Mouse (Mus musculus) testis, adult 2 months (tissue): ENCODE measurements around the gene Pcgf1. TPM values are rescaled to one million over a fixed set of nuclear protein-coding genes. Genes with fewer than 3 reads are reported as not detected.

Source experiments
- H3K27ac ChIP-seq: fragments of 200-500 bp; 2 replicates; pipeline ENCODE4 v1.5.1; 2012; ENCODE audit warnings: low read depth, low read length; ENCODE audit not compliant: control insufficient read depth, insufficient read depth
- H3K27me3 ChIP-seq: fragments of 200-500 bp; 2 replicates; pipeline ENCODE4 v1.6.1; 2012; ENCODE audit warnings: mild to moderate bottlenecking, low read length, moderate library complexity; ENCODE audit not compliant: control insufficient read depth, insufficient read depth
- H3K36me3 ChIP-seq: fragments of 200-500 bp; 2 replicates; pipeline ENCODE4 v1.6.1; 2012; ENCODE audit warnings: mild to moderate bottlenecking, low read length; ENCODE audit not compliant: control insufficient read depth, insufficient read depth
- H3K4me1 ChIP-seq: fragments of 200-500 bp; 2 replicates; pipeline ENCODE4 v1.6.1; 2012; ENCODE audit warnings: low read length; ENCODE audit not compliant: control insufficient read depth, insufficient read depth
- H3K4me3 ChIP-seq: fragments of 200-500 bp; 2 replicates; pipeline ENCODE4 v1.5.1; 2012; ENCODE audit warnings: low read depth, mild to moderate bottlenecking, low read length, moderate library complexity, mixed read lengths; ENCODE audit not compliant: control insufficient read depth
- CTCF ChIP-seq: fragments of 200-500 bp; IDR thresholded peaks from 2 replicates; pipeline ENCODE4 v1.5.1; 2012; ENCODE audit warnings: low read depth, mild to moderate bottlenecking, inconsistent platforms, low read length, moderate library complexity; ENCODE audit not compliant: control insufficient read depth, insufficient read depth, insufficient replicate concordance
- POLR2A ChIP-seq: fragments of 200-500 bp; IDR thresholded peaks from 2 replicates; pipeline ENCODE4 v1.6.1; 2012; ENCODE audit warnings: low read depth, mild to moderate bottlenecking, inconsistent platforms, low read length, moderate library complexity; ENCODE audit not compliant: control insufficient read depth
- polyA plus RNA-seq: library from polyadenylated mRNA; depleted of rRNA; stranded (reverse); fragments of >200 nt; gene quantifications from 2 replicates; pipeline ENCODE4 v1.2.3, GENCODE M21; 2012

The Pcgf1 gene
- polyA plus RNA-seq, 1 experiment, result 41.6 TPM

GRCm38 (mm10) chr6:83037188-83037587, 40.5 kb upstream of the Pcgf1 start:
- no peak overlapping the region for H3K4me3 ChIP-seq
- H3K27ac ChIP-seq, result no peak overlapping the region
- no peaks in the 10 kb centered on the region for H3K27me3 ChIP-seq

GRCm38 (mm10) chr6:83038496-83039012, 39.1 kb upstream of the Pcgf1 start:
- Histone ChIP-seq H3K4me3 (peak overlapping the region; percentile 74), H3K36me3 (no peaks in the 10 kb centered on the region), H3K4me1 (peaks cover 14% of the 10 kb centered on the region), H3K27me3 (no peaks in the 10 kb centered on the region), H3K27ac (no peak overlapping the region)
- TF ChIP-seq POLR2A (no peak), CTCF (no peak)

More at GRCm38 (mm10) chr6:83037188-83037587, 40.5 kb upstream of the Pcgf1 start:
- H3K4me1 ChIP-seq, result peaks cover 21% of the 10 kb centered on the region
- TF ChIP-seq POLR2A (no peak), CTCF (no peak)
- no peaks in the 10 kb centered on the region for H3K36me3 ChIP-seq

- H3K4me1 ChIP-seq, result peaks cover 12% of the 10 kb centered on the region
- TF ChIP-seq CTCF (no peak), POLR2A (no peak)
- H3K27me3 ChIP-seq, result no peaks in the 10 kb centered on the region
- no peak overlapping the region for H3K27ac ChIP-seq
- H3K4me3 ChIP-seq, result no peak overlapping the region
- no peaks in the 10 kb centered on the region for H3K36me3 ChIP-seq
These were observed 37.1 kb upstream of the Pcgf1 start for GRCm38 (mm10) chr6:83040601-83041000.

- no peaks in the 10 kb centered on the region for H3K36me3 ChIP-seq
- H3K27ac ChIP-seq, result peak overlapping the region; percentile 26; the same call in 1 of the 2 replicates
- H3K4me3 ChIP-seq, result no peak overlapping the region
- TF ChIP-seq POLR2A (no peak), CTCF (no peak)
- peaks cover 6% of the 10 kb centered on the region for H3K4me1 ChIP-seq
- H3K27me3 ChIP-seq, result no peaks in the 10 kb centered on the region
These were observed 34.1 kb upstream of the Pcgf1 start for GRCm38 (mm10) chr6:83043561-83043960.

DNA sequence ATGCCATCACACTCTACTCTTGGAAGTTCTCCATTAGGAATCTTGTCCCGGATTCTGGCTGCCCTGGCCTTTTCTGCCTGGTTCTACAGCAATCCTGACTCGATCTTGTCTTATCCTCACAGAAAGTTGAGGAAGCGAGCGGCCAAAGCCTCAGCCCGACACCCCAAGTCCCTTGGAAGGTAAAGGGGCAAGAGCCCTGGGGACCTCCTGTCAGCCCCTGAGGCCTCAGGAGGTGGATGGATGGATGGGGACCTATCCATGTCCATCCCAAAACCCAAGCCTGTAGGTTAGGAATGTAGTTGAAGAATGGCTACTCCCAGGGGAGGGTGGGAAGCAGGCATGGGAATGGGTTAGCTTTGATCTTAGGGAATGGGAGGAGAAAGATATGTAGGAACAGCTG, 33.7 kb upstream of the Pcgf1 start:
- peaks cover 3% of the 10 kb centered on the region for H3K4me1 ChIP-seq
- H3K27ac ChIP-seq, result no peak overlapping the region; the same call in 1 of the 2 replicates
- H3K27me3 ChIP-seq, result no peaks in the 10 kb centered on the region
- H3K4me3 ChIP-seq, result no peak overlapping the region
- H3K36me3 ChIP-seq, result no peaks in the 10 kb centered on the region
- TF ChIP-seq POLR2A, result no peak
- TF ChIP-seq CTCF, result no peak

DNA sequence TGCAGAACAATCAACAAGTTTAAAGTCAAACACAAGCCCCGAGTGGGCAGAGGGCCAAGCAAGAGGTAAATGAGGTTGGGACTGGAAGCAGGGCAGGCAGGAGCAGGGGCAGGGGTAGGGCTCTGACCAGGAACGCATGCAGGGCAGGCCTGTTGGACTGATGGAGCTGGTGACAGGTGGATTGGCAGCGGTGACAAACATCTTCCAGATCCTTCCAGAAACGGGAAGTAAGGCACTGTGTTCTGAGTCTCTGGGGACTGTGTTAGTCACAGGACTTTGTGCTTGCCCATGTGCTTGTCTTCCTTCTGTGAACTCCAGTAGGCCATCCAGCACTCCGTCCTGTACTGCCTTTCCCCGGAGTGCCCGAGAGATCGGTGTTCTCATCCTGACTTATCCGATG, 32.9 kb upstream of the Pcgf1 start:
- Histone ChIP-seq H3K27me3 (no peaks in the 10 kb centered on the region), H3K4me1 (peaks cover 3% of the 10 kb centered on the region), H3K36me3 (no peaks in the 10 kb centered on the region), H3K27ac (no peak overlapping the region), H3K4me3 (no peak overlapping the region)
- TF ChIP-seq CTCF, result no peak

GRCm38 (mm10) chr6:83049367-83049766, 28.3 kb upstream of the Pcgf1 start:
- H3K4me3 ChIP-seq, result no peak overlapping the region
- no peaks in the 10 kb centered on the region for H3K27me3 ChIP-seq
- H3K27ac ChIP-seq, result no peak overlapping the region
- H3K36me3 ChIP-seq, result no peaks in the 10 kb centered on the region
- TF ChIP-seq POLR2A (no peak), CTCF (no peak)
- H3K4me1 ChIP-seq, result peaks cover 10% of the 10 kb centered on the region
